Mouse (Mus musculus): ENCODE results near the gene Hdac10.

- no peak for TF ChIP-seq GATA1 (IDR thresholded peaks at IDR 0.05; ENCODE audit: low read length)
- TF ChIP-seq TAL1 (IDR thresholded peaks at IDR 0.05; ENCODE audit: low read length): no peak
Measured at GRCm38 (mm10) chr15:89161397-89161796, 32.9 kb upstream of the Hdac10 start.

All from erythroblast, embryonic 14.5 days (primary cell).